Mouse (Mus musculus): ENCODE data around the gene Mdfic.
"Not testable (repeated sequence)": the region's sequence is repeated elsewhere in the genome, so short reads cannot be mapped to it uniquely, and the experiment has no call there.

Mdfic gene

GRCm38 (mm10) chr6:15720461-15720817, at the start of gene Mdfic:
Gene Mdfic (plus strand): TSS chr6:15720661.
- DNase-seq (ENCODE audit: low read depth in 1 of 2, low spot score in 2 of 2) = peak; percentile 31 to 61

GRCm38 (mm10) chr6:15671364-15671763, 49.1 kb upstream of the Mdfic start:
- DNase-seq (ENCODE audit: low read depth in 1 of 2, low spot score in 2 of 2) = no peak

- no peak for DNase-seq (ENCODE audit: low read depth in 1 of 2, low spot score in 2 of 2)
Observed at GRCm38 (mm10) chr6:15710080-15710479, 10.4 kb upstream of the Mdfic start.

GRCm38 (mm10) chr6:15710706-15711105, 9.8 kb upstream of the Mdfic start:
- DNase-seq (ENCODE audit: low read depth in 1 of 2, low spot score in 2 of 2) = no peak

GRCm38 (mm10) chr6:15712860-15713385, 7.5 kb upstream of the Mdfic start:
- DNase-seq (ENCODE audit: low read depth in 1 of 2, low spot score in 2 of 2) = no peak

- DNase-seq (ENCODE audit: low read depth in 1 of 2, low spot score in 2 of 2) = not testable (repeated sequence)
Observed at GRCm38 (mm10) chr6:15714036-15714435, 6.4 kb upstream of the Mdfic start.

- no peak for DNase-seq (ENCODE audit: low read depth in 1 of 2, low spot score in 2 of 2)
Observed at GRCm38 (mm10) chr6:15714996-15715844, 5.2 kb upstream of the Mdfic start.

- DNase-seq (ENCODE audit: low read depth in 1 of 2, low spot score in 2 of 2) = no peak
Observed at GRCm38 (mm10) chr6:15719919-15720318, 542 bp upstream of the Mdfic start.

GRCm38 (mm10) chr6:15720818-15721715, 606 bp downstream of the Mdfic start:
- peak in 1 of 2 experiments; percentile 41 for DNase-seq (ENCODE audit: low read depth in 1 of 2, low spot score in 2 of 2)

- DNase-seq (ENCODE audit: low read depth in 1 of 2, low spot score in 2 of 2) = no peak
Observed at GRCm38 (mm10) chr6:15721716-15722031, 1.2 kb downstream of the Mdfic start.

GRCm38 (mm10) chr6:15722631-15723030, 2.2 kb downstream of the Mdfic start:
- not testable (repeated sequence) for DNase-seq (ENCODE audit: low read depth in 1 of 2, low spot score in 2 of 2)

- DNase-seq (ENCODE audit: low read depth in 1 of 2, low spot score in 2 of 2) = no peak
Observed at GRCm38 (mm10) chr6:15724304-15724703, 3.8 kb downstream of the Mdfic start.

- DNase-seq (ENCODE audit: low read depth in 1 of 2, low spot score in 2 of 2) = no peak
Observed at GRCm38 (mm10) chr6:15726422-15726821, 6.0 kb downstream of the Mdfic start.

- no peak for DNase-seq (ENCODE audit: low read depth in 1 of 2, low spot score in 2 of 2)
Observed at GRCm38 (mm10) chr6:15727681-15728410, 7.4 kb downstream of the Mdfic start.

- DNase-seq (ENCODE audit: low read depth in 1 of 2, low spot score in 2 of 2) = peak; percentile 19 to 31
Observed at GRCm38 (mm10) chr6:15728844-15729577, 8.6 kb downstream of the Mdfic start.

GRCm38 (mm10) chr6:15730258-15730657, 9.8 kb downstream of the Mdfic start:
- DNase-seq (ENCODE audit: low read depth in 1 of 2, low spot score in 2 of 2) = no peak

- no peak for DNase-seq (ENCODE audit: low read depth in 1 of 2, low spot score in 2 of 2)
Observed at GRCm38 (mm10) chr6:15730666-15731065, 10.2 kb downstream of the Mdfic start.

- no peak for DNase-seq (ENCODE audit: low read depth in 1 of 2, low spot score in 2 of 2)
Observed at GRCm38 (mm10) chr6:15731452-15731851, 11.0 kb downstream of the Mdfic start.

- no peak for DNase-seq (ENCODE audit: low read depth in 1 of 2, low spot score in 2 of 2)
Observed at GRCm38 (mm10) chr6:15737312-15737911, 17.0 kb downstream of the Mdfic start.

GRCm38 (mm10) chr6:15738331-15738943, 18.0 kb downstream of the Mdfic start:
- DNase-seq (ENCODE audit: low read depth in 1 of 2, low spot score in 2 of 2) = no peak
